Mouse (Mus musculus): Measurements from ENCODE around the gene Ano4. TPM values are rescaled to one million over a fixed set of nuclear protein-coding genes. Genes with fewer than 3 reads are reported as not detected.

Ano4 gene
- total RNA-seq, 2 experiments from 2014 or later: 0.36 TPM

- peak; percentile 56 to 79 for DNase-seq
These were observed 394.8 kb downstream of the Ano4 start for GRCm38 (mm10) chr10:88949649-88950296.

Other genes with a start within 250 kb of the Ano4 start
- 1 to 10 TPM; 4.4 to 5.3 TPM for gene Gas2l3, start 99.2 kb upstream of the Ano4 start, total RNA-seq (2021)
- gene Nr1h4, start 188.8 kb upstream of the Ano4 start, total RNA-seq (2021): 10 to 100 TPM; 16.8 to 27.6 TPM

Measured in adrenal gland, postnatal 36 days (tissue).